Mouse (Mus musculus) stomach, embryonic 14.5 days (tissue): ENCODE results near the gene Armc9. TPM values are rescaled to one million over a fixed set of nuclear protein-coding genes. Genes with fewer than 3 reads are reported as not detected.

Experiments used
- ATAC-seq: fragments of 200-750 bp; cut with Nextera tagmentation; 2 replicates; pipeline ENCODE4 v1.8.0; 2017; ENCODE audit warnings: low read depth, moderate TSS enrichment; ENCODE audit not compliant: insufficient number of reproducible peaks, insufficient read depth, low FRiP score
- H3K27ac ChIP-seq: fragments of 300-500 bp; sonication (generic); 2 replicates; pipeline ENCODE4 v1.5.1; 2014; ENCODE audit warnings: mild to moderate bottlenecking, low read length, moderate library complexity, mixed read lengths
- H3K27me3 ChIP-seq: fragments of 300-500 bp; sonication (generic); 2 replicates; pipeline ENCODE4 v1.6.1; 2014; ENCODE audit warnings: low read length, control low read depth, mixed read lengths; ENCODE audit not compliant: control insufficient read depth, insufficient read depth
- H3K36me3 ChIP-seq: fragments of 300-500 bp; sonication (generic); 2 replicates; pipeline ENCODE4 v1.6.1; 2014; ENCODE audit warnings: mild to moderate bottlenecking, control low read depth, low read length, moderate library complexity, mixed read lengths; ENCODE audit not compliant: control insufficient read depth, insufficient read depth
- H3K4me1 ChIP-seq: fragments of 300-500 bp; sonication (generic); 2 replicates; pipeline ENCODE4 v1.6.1; 2014; ENCODE audit warnings: low read length, control low read depth, mixed read lengths; ENCODE audit not compliant: control insufficient read depth, insufficient read depth
- H3K4me2 ChIP-seq: fragments of 300-500 bp; sonication (generic); replicated peaks from 2 replicates; pipeline ENCODE4 v1.6.1; 2014; ENCODE audit warnings: low read depth, low read length, control low read depth
- H3K4me3 ChIP-seq: fragments of 300-500 bp; sonication (generic); 2 replicates; pipeline ENCODE4 v1.5.1; 2014; ENCODE audit warnings: low read depth, low read length, control low read depth
- H3K9ac ChIP-seq: fragments of 300-500 bp; sonication (generic); replicated peaks from 2 replicates; pipeline ENCODE4 v1.6.1; 2014; ENCODE audit warnings: low read depth, mild to moderate bottlenecking, control low read depth, low read length, moderate library complexity, mixed read lengths
- H3K9me3 ChIP-seq: fragments of 300-500 bp; sonication (generic); 2 replicates; pipeline ENCODE4 v1.6.1; 2016; ENCODE audit warnings: low read depth, low read length, control low read depth; ENCODE audit not compliant: control insufficient read depth
- WGBS: fragments of 180-500 bp; shearing (Covaris S2); extraction: QIAGEN DNeasy Blood & Tissue Kit; methylation state at CpG from one replicate; pipeline ENCODE4 v1.1.7; 2014; 5-methylcytosine and 5-hydroxymethylcytosine counted together
- polyA plus RNA-seq: library from polyadenylated mRNA; unstranded; fragments of >200 nt; fragmentation: Nextera tagmentation; extraction: Ambion mirVana; gene quantifications from 2 replicates; pipeline ENCODE4 v1.2.1, GENCODE M21; 2014

Gene Armc9
- polyA plus RNA-seq, 1 experiment from 2014 or later, result 30.1 TPM

GRCm38 (mm10) chr1:86309270-86309833, 154.8 kb downstream of the Armc9 start:
- no peak for ATAC-seq
- H3K9me3 ChIP-seq, result no peaks in the 10 kb centered on the region
- H3K36me3 ChIP-seq, result no peaks in the 10 kb centered on the region
- no peak overlapping the region for H3K9ac ChIP-seq
- WGBS, result 84% methylated on average over 7 of the region's 7 CpGs
- no peak overlapping the region for H3K4me2 ChIP-seq
- no peak overlapping the region for H3K27ac ChIP-seq
- no peaks in the 10 kb centered on the region for H3K4me1 ChIP-seq
- peaks cover 4% of the 10 kb centered on the region; the same call in 1 of the 2 replicates for H3K27me3 ChIP-seq
- H3K4me3 ChIP-seq, result no peak overlapping the region

- 30% methylated on average over 15 of the region's 15 CpGs for WGBS
- Histone ChIP-seq H3K9ac (no peak overlapping the region), H3K36me3 (no peaks in the 10 kb centered on the region), H3K9me3 (no peaks in the 10 kb centered on the region), H3K4me2 (no peak overlapping the region), H3K27me3 (no peaks in the 10 kb centered on the region), H3K27ac (no peak overlapping the region), H3K4me3 (no peak overlapping the region), H3K4me1 (no peaks in the 10 kb centered on the region)
- ATAC-seq, result no peak
Observed at GRCm38 (mm10) chr1:86310536-86311310, 156.1 kb downstream of the Armc9 start.

- Histone ChIP-seq H3K9ac (no peak overlapping the region), H3K9me3 (no peaks in the 10 kb centered on the region), H3K27ac (no peak overlapping the region), H3K4me1 (no peaks in the 10 kb centered on the region), H3K36me3 (no peaks in the 10 kb centered on the region), H3K4me2 (no peak overlapping the region), H3K27me3 (no peaks in the 10 kb centered on the region), H3K4me3 (no peak overlapping the region)
- no peak for ATAC-seq
- WGBS, result 35% methylated on average over 10 of the region's 10 CpGs
Observed at GRCm38 (mm10) chr1:86311467-86312005, 157.0 kb downstream of the Armc9 start.

- no peak overlapping the region for H3K27ac ChIP-seq
- H3K4me1 ChIP-seq, result no peaks in the 10 kb centered on the region
- WGBS, result 67% methylated on average over 3 of the region's 3 CpGs
- ATAC-seq, result no peak
- H3K4me3 ChIP-seq, result no peak overlapping the region
- H3K4me2 ChIP-seq, result no peak overlapping the region
- H3K36me3 ChIP-seq, result no peaks in the 10 kb centered on the region
- H3K9me3 ChIP-seq, result no peaks in the 10 kb centered on the region
- H3K9ac ChIP-seq, result no peak overlapping the region
- H3K27me3 ChIP-seq, result no peaks in the 10 kb centered on the region
Observed at GRCm38 (mm10) chr1:86312269-86312668, 157.7 kb downstream of the Armc9 start.

- ATAC-seq, result no peak
- H3K9ac ChIP-seq, result no peak overlapping the region
- no peaks in the 10 kb centered on the region for H3K9me3 ChIP-seq
- H3K4me1 ChIP-seq, result no peaks in the 10 kb centered on the region
- H3K4me2 ChIP-seq, result no peak overlapping the region
- H3K27me3 ChIP-seq, result no peaks in the 10 kb centered on the region
- H3K27ac ChIP-seq, result no peak overlapping the region
- no peaks in the 10 kb centered on the region for H3K36me3 ChIP-seq
- no peak overlapping the region for H3K4me3 ChIP-seq
- 52% methylated on average over 16 of the region's 16 CpGs for WGBS
Observed at GRCm38 (mm10) chr1:86313096-86313771, 158.7 kb downstream of the Armc9 start.

GRCm38 (mm10) chr1:86313772-86314125, 159.2 kb downstream of the Armc9 start:
- Histone ChIP-seq H3K9ac (no peak overlapping the region), H3K27ac (no peak overlapping the region), H3K4me2 (no peak overlapping the region), H3K9me3 (no peaks in the 10 kb centered on the region), H3K4me3 (no peak overlapping the region), H3K36me3 (no peaks in the 10 kb centered on the region), H3K4me1 (no peaks in the 10 kb centered on the region), H3K27me3 (no peaks in the 10 kb centered on the region)
- WGBS, result 26% methylated on average over 15 of the region's 15 CpGs
- no peak for ATAC-seq

- H3K36me3 ChIP-seq, result no peaks in the 10 kb centered on the region
- no peak overlapping the region for H3K27ac ChIP-seq
- H3K4me2 ChIP-seq, result no peak overlapping the region
- no peaks in the 10 kb centered on the region for H3K4me1 ChIP-seq
- no peak overlapping the region for H3K4me3 ChIP-seq
- no peak overlapping the region for H3K9ac ChIP-seq
- H3K27me3 ChIP-seq, result no peaks in the 10 kb centered on the region
- no peaks in the 10 kb centered on the region for H3K9me3 ChIP-seq
- 87% methylated on average over 6 of the region's 8 CpGs for WGBS
- ATAC-seq, result no peak
Observed at GRCm38 (mm10) chr1:86320822-86321413, 166.3 kb downstream of the Armc9 start.
